Mouse (Mus musculus): ENCODE data around the gene Mars. TPM values are rescaled to one million over a fixed set of nuclear protein-coding genes. Genes with fewer than 3 reads are reported as not detected.
"Not testable (repeated sequence)": the region's sequence is repeated elsewhere in the genome, so short reads cannot be mapped to it uniquely, and the experiment has no call there.

Mars gene
- polyA plus RNA-seq, 1 experiment from 2014 or later = 249 TPM

DNA sequence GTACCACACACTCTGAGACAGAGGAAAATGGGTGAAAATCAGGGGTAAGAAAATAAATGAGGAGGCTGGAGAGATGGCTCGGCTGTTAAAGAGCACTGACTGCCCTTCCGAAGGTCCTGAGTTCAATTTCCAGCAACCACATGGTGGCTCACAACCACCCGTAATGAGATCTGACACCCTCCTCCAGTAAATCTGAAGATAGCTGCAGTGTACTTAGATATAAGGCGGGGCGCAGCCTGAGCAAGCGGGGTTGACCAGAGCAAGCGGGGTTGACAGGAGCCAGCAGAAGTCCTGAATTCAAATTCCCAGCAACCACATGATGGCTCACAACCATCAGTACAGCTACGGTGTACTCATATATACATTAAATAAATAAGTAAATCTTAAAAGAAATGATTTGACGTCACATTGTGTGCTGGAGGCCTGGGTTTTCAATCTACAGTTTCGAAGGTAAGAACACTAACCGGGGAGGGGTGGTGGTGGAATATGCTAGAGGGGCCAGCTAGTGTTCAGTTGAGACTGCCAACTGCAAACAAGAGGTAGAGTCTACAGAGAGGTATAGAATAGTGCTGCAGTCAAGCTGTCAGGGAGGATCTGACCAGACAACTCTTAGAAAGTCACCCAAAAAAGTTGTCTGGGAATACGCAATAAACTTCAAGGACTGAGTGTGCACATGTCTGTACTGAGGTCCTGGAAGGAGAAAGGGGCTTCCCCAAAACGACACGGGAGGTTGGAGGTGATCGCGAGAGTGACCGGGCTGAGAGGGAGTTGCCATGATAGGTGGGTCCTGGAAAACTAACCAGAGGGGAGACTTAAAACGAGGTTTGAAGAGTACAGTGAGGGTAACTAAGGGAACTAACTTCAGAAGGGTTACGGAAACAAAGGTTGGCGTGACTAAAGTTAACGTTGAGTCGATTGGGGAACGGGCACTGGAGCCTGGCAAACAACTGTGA, 787 bp downstream of the Mars start:
- Histone ChIP-seq H3K27me3 (replicated peaks; ENCODE audit: control insufficient read depth, insufficient read depth, low read length) (no peaks in the 10 kb centered on the region), H3K27ac (ENCODE audit: low read depth, low read length) (peak overlapping the region; percentile 82), H3K9ac (ENCODE audit: low read depth, low read length) (peak overlapping the region; percentile 90), H3K4me1 (replicated peaks; ENCODE audit: control insufficient read depth, insufficient read depth, low read length) (peaks cover 14% of the 10 kb centered on the region), H3K4me2 (peak overlapping the region; percentile 85), H3K36me3 (ENCODE audit: control insufficient read depth, insufficient read depth, low read length) (peaks cover 36% of the 10 kb centered on the region), H3K4me3 (ENCODE audit: low read depth, low read length) (peak overlapping the region; percentile 80), H3K9me3 (ENCODE audit: control insufficient read depth, low read length) (no peaks in the 10 kb centered on the region)
- WGBS = 25% methylated on average over 23 of the region's 23 CpGs
- peak; percentile 74 for DNase-seq (ENCODE audit: low spot score)
- ATAC-seq (replicated peaks; ENCODE audit: low FRiP score) = peak; percentile 58

DNA sequence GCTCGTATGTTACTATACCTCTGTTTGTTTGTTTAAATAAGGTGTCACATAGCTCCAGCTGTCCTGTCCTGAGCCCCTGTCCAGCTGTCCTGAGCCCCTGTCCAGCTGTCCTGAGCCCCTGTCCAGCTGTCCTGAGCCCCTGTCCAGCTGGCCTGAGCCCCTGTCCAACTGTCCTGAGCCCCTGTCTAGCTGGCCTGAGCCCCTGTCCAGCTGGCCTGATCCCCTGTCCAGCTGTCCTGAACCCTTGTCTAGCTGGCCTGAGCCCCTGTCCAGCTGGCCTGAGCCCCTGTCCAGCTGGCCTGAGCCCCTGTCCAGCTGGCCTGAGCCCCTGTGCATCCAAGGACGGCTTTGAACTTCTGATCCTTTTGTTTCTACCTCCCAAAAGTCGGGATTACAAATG, 2.4 kb downstream of the Mars start:
- H3K4me2 ChIP-seq; H3K27ac ChIP-seq (ENCODE audit: low read depth, low read length); H3K4me3 ChIP-seq (ENCODE audit: low read depth, low read length); H3K27me3 ChIP-seq (replicated peaks; ENCODE audit: control insufficient read depth, insufficient read depth, low read length); H3K9ac ChIP-seq (ENCODE audit: low read depth, low read length); ATAC-seq (replicated peaks; ENCODE audit: low FRiP score); H3K9me3 ChIP-seq (ENCODE audit: control insufficient read depth, low read length); DNase-seq (ENCODE audit: low spot score): not testable (repeated sequence)
- Histone ChIP-seq H3K36me3 (ENCODE audit: control insufficient read depth, insufficient read depth, low read length) (peaks cover 50% of the 10 kb centered on the region), H3K4me1 (replicated peaks; ENCODE audit: control insufficient read depth, insufficient read depth, low read length) (peaks cover 14% of the 10 kb centered on the region)
- 86% methylated on average over 3 of the region's 3 CpGs for whole genome bisulfite sequencing

GRCm38 (mm10) chr10:127303136-127303535, 8.4 kb downstream of the Mars start:
- no peaks in the 10 kb centered on the region for H3K4me1 ChIP-seq (replicated peaks; ENCODE audit: control insufficient read depth, insufficient read depth, low read length)
- H3K27me3 ChIP-seq (replicated peaks; ENCODE audit: control insufficient read depth, insufficient read depth, low read length) = no peaks in the 10 kb centered on the region
- no peaks in the 10 kb centered on the region for H3K9me3 ChIP-seq (ENCODE audit: control insufficient read depth, low read length)
- no peak overlapping the region for H3K27ac ChIP-seq (ENCODE audit: low read depth, low read length)
- H3K36me3 ChIP-seq (ENCODE audit: control insufficient read depth, insufficient read depth, low read length) = peaks cover 80% of the 10 kb centered on the region
- H3K9ac ChIP-seq (ENCODE audit: low read depth, low read length) = no peak overlapping the region
- H3K4me3 ChIP-seq (ENCODE audit: low read depth, low read length) = no peak overlapping the region
- no peak for DNase-seq (ENCODE audit: low spot score)
- no peak overlapping the region for H3K4me2 ChIP-seq
- ATAC-seq (replicated peaks; ENCODE audit: low FRiP score) = no peak
- WGBS = 89% methylated on average over 11 of the region's 11 CpGs

GRCm38 (mm10) chr10:127300361-127300760, 11.2 kb downstream of the Mars start:
- Histone ChIP-seq H3K4me3 (ENCODE audit: low read depth, low read length) (no peak overlapping the region), H3K4me1 (replicated peaks; ENCODE audit: control insufficient read depth, insufficient read depth, low read length) (no peaks in the 10 kb centered on the region), H3K4me2 (no peak overlapping the region), H3K36me3 (ENCODE audit: control insufficient read depth, insufficient read depth, low read length) (peaks cover 80% of the 10 kb centered on the region), H3K9ac (ENCODE audit: low read depth, low read length) (no peak overlapping the region), H3K27me3 (replicated peaks; ENCODE audit: control insufficient read depth, insufficient read depth, low read length) (no peaks in the 10 kb centered on the region), H3K9me3 (ENCODE audit: control insufficient read depth, low read length) (no peaks in the 10 kb centered on the region), H3K27ac (ENCODE audit: low read depth, low read length) (no peak overlapping the region)
- DNase-seq (ENCODE audit: low spot score) (no peak), ATAC-seq (replicated peaks; ENCODE audit: low FRiP score) (no peak)
- WGBS = 93% methylated on average over 6 of the region's 6 CpGs

DNA sequence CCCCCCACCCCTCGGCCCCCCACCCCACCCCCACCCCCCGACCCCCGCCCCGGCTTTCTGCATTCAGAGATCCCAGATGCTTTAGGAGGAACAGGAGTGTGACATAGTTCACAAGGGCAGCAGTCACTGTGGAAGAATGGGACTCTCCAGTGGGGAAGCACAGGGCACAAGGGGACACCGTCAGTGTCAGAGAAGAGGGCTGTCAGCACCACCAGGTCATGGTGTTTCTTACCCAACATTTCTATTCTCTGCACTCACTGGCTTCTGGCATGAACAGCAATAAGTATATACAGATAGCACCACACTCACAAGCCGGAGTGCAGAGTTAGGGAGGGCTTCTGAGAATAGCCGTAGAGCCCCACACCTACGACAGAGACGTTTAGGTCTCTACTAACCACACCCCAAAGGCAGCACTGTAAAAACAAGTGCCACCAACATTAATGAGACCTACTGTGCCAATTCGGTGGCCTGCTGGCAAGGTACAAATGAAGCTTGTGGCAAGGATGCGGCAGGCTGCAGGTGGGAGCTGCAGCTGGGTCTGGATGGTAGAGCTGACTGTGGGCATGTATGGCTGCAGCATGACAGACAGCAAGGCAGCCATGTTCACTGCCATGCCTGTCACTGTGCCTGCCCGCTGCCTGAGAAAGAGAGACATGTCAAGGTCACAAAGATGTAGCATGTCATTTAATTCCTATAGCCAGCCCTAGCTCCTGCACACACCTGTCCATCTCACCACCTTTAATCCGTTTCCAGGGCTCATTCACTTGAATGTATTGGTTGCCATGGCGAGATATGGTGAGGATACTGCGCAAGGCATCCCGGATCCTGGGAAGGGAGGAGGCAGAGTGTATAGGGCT, 14.3 kb downstream of the Mars start:
- H3K27me3 ChIP-seq (replicated peaks; ENCODE audit: control insufficient read depth, insufficient read depth, low read length) = no peaks in the 10 kb centered on the region
- DNase-seq (ENCODE audit: low spot score) (no peak), ATAC-seq (replicated peaks; ENCODE audit: low FRiP score) (no peak)
- no peak overlapping the region for H3K27ac ChIP-seq (ENCODE audit: low read depth, low read length)
- peaks cover 12% of the 10 kb centered on the region for H3K4me1 ChIP-seq (replicated peaks; ENCODE audit: control insufficient read depth, insufficient read depth, low read length)
- H3K4me3 ChIP-seq (ENCODE audit: low read depth, low read length) = no peak overlapping the region
- no peak overlapping the region for H3K4me2 ChIP-seq
- H3K9me3 ChIP-seq (ENCODE audit: control insufficient read depth, low read length) = no peaks in the 10 kb centered on the region
- no peak overlapping the region for H3K9ac ChIP-seq (ENCODE audit: low read depth, low read length)
- WGBS = 88% methylated on average over 16 of the region's 16 CpGs
- H3K36me3 ChIP-seq (ENCODE audit: control insufficient read depth, insufficient read depth, low read length) = peaks cover 71% of the 10 kb centered on the region

DNA sequence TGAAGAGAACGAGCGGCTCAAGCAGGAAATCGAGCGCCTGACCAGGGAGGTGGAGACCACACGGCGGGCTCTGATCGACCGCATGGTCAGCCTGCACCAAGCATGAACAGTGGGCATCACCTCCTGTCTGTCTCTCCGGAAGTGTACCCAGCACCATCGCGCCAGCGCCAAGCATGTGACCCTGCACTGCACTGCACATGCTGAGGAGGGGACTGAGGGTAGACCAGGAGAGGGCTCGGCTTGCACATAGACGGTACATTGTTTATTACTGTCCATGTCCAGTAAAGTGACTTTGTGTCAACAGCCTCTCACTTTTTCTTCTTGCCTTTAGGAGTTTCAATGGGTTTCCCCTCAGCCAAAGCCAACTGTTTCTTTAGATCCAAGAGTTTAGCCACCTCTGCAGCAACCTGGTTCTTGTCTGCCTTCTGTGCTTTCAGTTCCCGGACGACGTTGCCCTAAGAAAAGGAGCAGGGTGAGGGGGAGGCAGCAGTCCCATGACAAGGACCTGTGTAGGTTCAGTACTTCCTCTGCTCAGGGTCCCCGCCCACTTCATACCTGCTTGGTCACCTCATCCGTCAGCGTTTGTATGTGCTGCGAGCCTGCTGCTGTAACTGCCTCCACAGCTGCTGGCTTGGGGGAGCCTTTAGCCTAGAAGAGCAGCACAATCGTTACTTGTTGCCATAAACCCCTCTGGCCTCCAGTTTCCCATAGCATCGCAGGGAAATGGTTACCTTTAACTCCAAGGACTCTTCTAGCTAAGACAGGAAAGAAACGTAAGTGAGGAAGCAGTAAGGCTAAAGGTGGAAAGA, 15.4 kb downstream of the Mars start:
- no peak overlapping the region for H3K27ac ChIP-seq (ENCODE audit: low read depth, low read length)
- peaks cover 62% of the 10 kb centered on the region for H3K36me3 ChIP-seq (ENCODE audit: control insufficient read depth, insufficient read depth, low read length)
- ATAC-seq (replicated peaks; ENCODE audit: low FRiP score) (no peak), DNase-seq (ENCODE audit: low spot score) (no peak)
- no peak overlapping the region for H3K4me3 ChIP-seq (ENCODE audit: low read depth, low read length)
- H3K9me3 ChIP-seq (ENCODE audit: control insufficient read depth, low read length) = no peaks in the 10 kb centered on the region
- no peaks in the 10 kb centered on the region for H3K27me3 ChIP-seq (replicated peaks; ENCODE audit: control insufficient read depth, insufficient read depth, low read length)
- H3K4me1 ChIP-seq (replicated peaks; ENCODE audit: control insufficient read depth, insufficient read depth, low read length) = peaks cover 19% of the 10 kb centered on the region
- no peak overlapping the region for H3K4me2 ChIP-seq
- no peak overlapping the region for H3K9ac ChIP-seq (ENCODE audit: low read depth, low read length)
- WGBS = 88% methylated on average over 24 of the region's 24 CpGs

DNA sequence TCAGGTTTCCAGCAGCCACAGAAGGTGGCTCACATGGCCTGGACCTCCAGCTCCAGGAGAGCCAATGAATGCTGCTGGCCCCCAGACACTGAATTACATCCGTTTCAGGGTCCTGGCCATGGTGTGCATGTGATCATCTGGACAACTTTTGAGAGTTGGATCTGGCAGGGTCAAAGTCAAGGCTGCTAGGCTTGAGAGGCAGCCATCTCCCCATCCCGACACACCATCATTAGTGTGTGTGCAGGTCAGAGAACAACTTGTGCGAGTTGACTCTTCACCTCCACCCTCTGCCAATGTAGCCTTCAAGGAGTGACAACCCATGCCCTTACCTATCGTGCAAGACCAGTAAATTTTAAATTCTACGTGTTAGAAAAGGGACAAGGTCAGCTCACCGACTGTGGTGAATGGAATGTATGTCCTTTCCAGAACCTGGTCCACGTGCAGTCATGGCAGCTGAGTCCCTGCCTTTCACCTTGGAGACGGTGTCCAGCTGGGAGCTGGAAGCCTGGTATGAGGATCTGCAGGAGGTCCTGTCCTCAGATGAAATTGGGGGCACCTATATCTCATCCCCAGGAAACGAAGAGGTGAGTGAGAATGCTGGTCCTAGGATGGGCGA, 16.6 kb downstream of the Mars start:
- Histone ChIP-seq H3K27ac (ENCODE audit: low read depth, low read length) (no peak overlapping the region), H3K36me3 (ENCODE audit: control insufficient read depth, insufficient read depth, low read length) (peaks cover 56% of the 10 kb centered on the region), H3K4me2 (no peak overlapping the region), H3K4me1 (replicated peaks; ENCODE audit: control insufficient read depth, insufficient read depth, low read length) (peaks cover 19% of the 10 kb centered on the region), H3K9ac (ENCODE audit: low read depth, low read length) (no peak overlapping the region), H3K9me3 (ENCODE audit: control insufficient read depth, low read length) (no peaks in the 10 kb centered on the region), H3K27me3 (replicated peaks; ENCODE audit: control insufficient read depth, insufficient read depth, low read length) (no peaks in the 10 kb centered on the region), H3K4me3 (ENCODE audit: low read depth, low read length) (no peak overlapping the region)
- no peak for DNase-seq (ENCODE audit: low spot score)
- 90% methylated on average over 10 of the region's 10 CpGs for WGBS
- no peak for ATAC-seq (replicated peaks; ENCODE audit: low FRiP score)
